Mouse (Mus musculus) bone marrow macrophage, adult 2 months (primary cell): ENCODE measurements at regions not wholly inside any gene's neighbourhood (a gene's known extent, or its start where the extent isn't known, plus 50 kb on each side); places are given as distances from the start of the nearest gene placed in this dataset.

Experiments used
- CTCF ChIP-seq: IDR thresholded peaks from 2 replicates; pipeline ENCODE4 v1.5.1; 2012; ENCODE audit warnings: low read depth, mild to moderate bottlenecking, low read length, moderate library complexity
- POLR2A ChIP-seq: IDR thresholded peaks from 2 replicates; pipeline ENCODE4 v1.6.1; 2012; ENCODE audit warnings: mild to moderate bottlenecking, low read depth, low read length, borderline replicate concordance

DNA sequence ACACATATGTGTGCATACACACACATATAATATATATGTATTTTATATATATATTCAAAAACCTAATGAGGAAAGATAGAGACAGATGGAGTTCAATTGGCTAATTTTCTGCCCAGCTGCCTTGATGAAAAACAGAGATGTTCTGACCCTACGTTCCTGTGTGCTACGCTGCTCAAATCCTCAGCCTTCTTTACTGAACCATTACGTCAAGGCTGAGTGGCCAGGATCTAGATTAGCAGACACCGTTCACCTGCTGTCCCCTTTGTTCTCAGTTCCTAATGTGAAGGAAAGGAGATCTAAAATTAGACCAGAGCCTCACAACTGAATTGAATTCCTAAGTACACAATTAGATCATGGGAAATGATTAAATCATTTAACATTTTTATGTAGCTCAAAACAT, 284.3 kb upstream of the Adgrl4 start:
- TF ChIP-seq POLR2A (no peak), CTCF (no peak)
